Mouse (Mus musculus) stomach, postnatal 0 days (tissue): Measurements from ENCODE around the gene Scn9a. TPM values are rescaled to one million over a fixed set of nuclear protein-coding genes. Genes with fewer than 3 reads are reported as not detected.

Experiments
- ATAC-seq: fragments of 200-750 bp; cut with Nextera tagmentation; 2 replicates; pipeline ENCODE4 v1.8.0; 2017; ENCODE audit not compliant: low FRiP score, low TSS enrichment
- DNase-seq: peaks from one replicate; pipeline ENCODE4 v3.0.0-alpha.2; 2016; ENCODE audit warnings: low spot score
- H3K27ac ChIP-seq: fragments of 300-500 bp; sonication (generic); replicated peaks from 2 replicates; pipeline ENCODE4 v1.5.1; 2014; ENCODE audit warnings: mild to moderate bottlenecking, control low read depth
- H3K27me3 ChIP-seq: fragments of 300-500 bp; sonication (generic); 2 replicates; pipeline ENCODE4 v1.6.1; 2014; ENCODE audit warnings: low read length; ENCODE audit not compliant: control insufficient read depth, insufficient read depth
- H3K36me3 ChIP-seq: fragments of 300-500 bp; sonication (generic); 2 replicates; pipeline ENCODE4 v1.6.1; 2014; ENCODE audit warnings: low read length, mixed read lengths; ENCODE audit not compliant: control insufficient read depth, insufficient read depth
- H3K4me1 ChIP-seq: fragments of 300-500 bp; sonication (generic); replicated peaks from 2 replicates; pipeline ENCODE4 v1.6.1; 2014; ENCODE audit warnings: antibody characterized with exemption; ENCODE audit not compliant: control insufficient read depth, insufficient read depth
- H3K4me2 ChIP-seq: fragments of 300-500 bp; sonication (generic); replicated peaks from 2 replicates; pipeline ENCODE4 v1.6.1; 2014; ENCODE audit warnings: low read depth, mild to moderate bottlenecking, control low read depth, moderate library complexity
- H3K4me3 ChIP-seq: fragments of 300-500 bp; sonication (generic); 2 replicates; pipeline ENCODE4 v1.5.1; 2014; ENCODE audit warnings: low read depth, low read length, control low read depth
- H3K9ac ChIP-seq: fragments of 300-500 bp; sonication (generic); 2 replicates; pipeline ENCODE4 v1.6.1; 2014; ENCODE audit warnings: mild to moderate bottlenecking, low read length, control low read depth, mixed read lengths
- H3K9me3 ChIP-seq: fragments of 300-500 bp; sonication (generic); 2 replicates; pipeline ENCODE4 v1.6.1; 2016; ENCODE audit warnings: low read length; ENCODE audit not compliant: control insufficient read depth
- CTCF ChIP-seq: IDR thresholded peaks from 2 replicates; pipeline ENCODE4 v1.5.1; 2016; ENCODE audit warnings: antibody characterized with exemption, low read depth, mild to moderate bottlenecking, moderate library complexity
- EP300 ChIP-seq: optimal IDR thresholded peaks from 2 replicates; pipeline ENCODE3; 2016; ENCODE audit warnings: antibody characterized with exemption
- WGBS: fragments of 180-500 bp; shearing (Covaris S2); extraction: QIAGEN DNeasy Blood & Tissue Kit; methylation state at CpG from one replicate; pipeline ENCODE4 v1.1.7; 2014; 5-methylcytosine and 5-hydroxymethylcytosine counted together
- polyA plus RNA-seq: library from polyadenylated mRNA; unstranded; fragments of >200 nt; fragmentation: Nextera tagmentation; extraction: Ambion mirVana; gene quantifications from 2 replicates; pipeline ENCODE4 v1.2.1, GENCODE M21; 2015

Scn9a gene
- polyA plus RNA-seq, 1 experiment from 2014 or later = 0.62 TPM

DNA sequence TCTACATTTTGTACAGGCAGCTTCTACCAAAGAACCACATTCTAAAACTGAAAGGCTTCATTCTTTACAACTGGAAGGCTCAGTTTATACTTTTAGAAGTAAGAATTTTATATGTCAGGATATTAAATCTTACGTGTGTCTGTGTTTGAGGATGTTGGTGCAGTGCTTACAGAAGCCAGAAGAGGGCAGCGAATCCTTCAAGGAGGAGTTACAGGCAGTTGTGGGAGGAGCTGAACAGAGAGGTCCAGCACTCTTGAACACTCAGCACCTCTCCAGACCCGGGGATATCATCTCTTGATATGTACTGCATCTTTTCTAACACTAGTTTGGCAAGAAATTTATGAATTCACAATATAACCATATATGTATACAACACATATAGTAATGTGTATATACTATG is 114.8 kb downstream of the Scn9a start:
- H3K9ac ChIP-seq = no peak overlapping the region

DNA sequence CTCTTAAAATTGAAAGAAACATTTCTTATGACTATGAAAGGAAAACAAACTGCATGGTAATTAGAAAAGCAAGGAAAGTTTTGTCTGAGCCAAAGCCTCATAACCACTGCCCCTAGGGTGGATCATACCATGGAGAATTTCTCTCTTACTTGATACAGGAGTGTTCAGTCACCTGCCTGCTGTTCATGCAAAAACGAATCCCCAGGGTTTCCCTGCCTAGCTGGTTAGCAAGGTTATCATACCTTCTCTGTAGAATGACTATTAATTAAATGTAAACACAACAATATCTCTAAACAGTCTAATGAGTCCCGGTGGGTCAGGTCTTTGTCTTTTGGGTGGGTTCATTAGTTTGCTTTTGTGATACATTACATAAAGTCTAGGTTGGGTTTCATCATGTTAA is 123.3 kb downstream of the Scn9a start:
- no peak overlapping the region for H3K9ac ChIP-seq
- DNase-seq = no peak
- ATAC-seq = no peak
- no peaks in the 10 kb centered on the region for H3K27me3 ChIP-seq
- H3K4me2 ChIP-seq = no peak overlapping the region
- 65% methylated on average over 2 of the region's 2 CpGs for WGBS
- no peak overlapping the region for H3K4me3 ChIP-seq
- no peaks in the 10 kb centered on the region for H3K4me1 ChIP-seq
- no peak overlapping the region for H3K27ac ChIP-seq
- no peak for TF ChIP-seq CTCF
- TF ChIP-seq EP300 = no peak
- no peaks in the 10 kb centered on the region for H3K9me3 ChIP-seq
- no peaks in the 10 kb centered on the region for H3K36me3 ChIP-seq

More for the DNA sequence above, 114.8 kb downstream of the Scn9a start:
- ATAC-seq (no peak), DNase-seq (no peak)
- H3K4me3 ChIP-seq = no peak overlapping the region
- TF ChIP-seq EP300 (no peak), CTCF (0 out of 2 replicates have a peak, but pooled peaks have one; percentile 13)
- no peaks in the 10 kb centered on the region for H3K4me1 ChIP-seq
- H3K27me3 ChIP-seq = no peaks in the 10 kb centered on the region
- H3K36me3 ChIP-seq = no peaks in the 10 kb centered on the region
- H3K9me3 ChIP-seq = no peaks in the 10 kb centered on the region
- WGBS = 66% methylated on average over 3 of the region's 3 CpGs
- no peak overlapping the region for H3K27ac ChIP-seq
- H3K4me2 ChIP-seq = no peak overlapping the region

DNA sequence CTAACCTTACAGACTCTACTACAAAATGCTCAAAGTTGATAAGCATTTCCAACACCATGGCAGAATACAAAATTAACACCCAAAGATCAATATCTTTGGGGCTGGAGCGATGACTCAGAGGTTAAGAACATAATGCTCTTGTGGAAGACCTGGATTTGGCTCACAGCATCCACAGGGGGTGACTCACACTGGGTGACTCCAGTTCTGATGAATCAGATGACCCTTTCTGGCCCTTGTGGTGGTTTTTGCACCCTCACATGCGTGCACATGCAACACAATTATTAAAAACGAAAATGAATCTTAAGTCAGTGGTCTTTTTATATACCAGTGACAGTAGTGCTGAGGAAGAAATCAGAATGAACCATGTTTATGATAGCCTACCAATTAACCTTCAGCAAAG is 126.7 kb downstream of the Scn9a start:
- H3K9ac ChIP-seq = no peak overlapping the region
- no peak for TF ChIP-seq CTCF
- no peak for TF ChIP-seq EP300
- H3K4me1 ChIP-seq = no peaks in the 10 kb centered on the region
- no peaks in the 10 kb centered on the region for H3K9me3 ChIP-seq
- no peaks in the 10 kb centered on the region for H3K27me3 ChIP-seq
- no peaks in the 10 kb centered on the region for H3K36me3 ChIP-seq
- 61% methylated on average over 3 of the region's 3 CpGs for WGBS
- no peak overlapping the region for H3K4me3 ChIP-seq
- no peak overlapping the region for H3K4me2 ChIP-seq
- ATAC-seq (no peak), DNase-seq (no peak)
- H3K27ac ChIP-seq = no peak overlapping the region

DNA sequence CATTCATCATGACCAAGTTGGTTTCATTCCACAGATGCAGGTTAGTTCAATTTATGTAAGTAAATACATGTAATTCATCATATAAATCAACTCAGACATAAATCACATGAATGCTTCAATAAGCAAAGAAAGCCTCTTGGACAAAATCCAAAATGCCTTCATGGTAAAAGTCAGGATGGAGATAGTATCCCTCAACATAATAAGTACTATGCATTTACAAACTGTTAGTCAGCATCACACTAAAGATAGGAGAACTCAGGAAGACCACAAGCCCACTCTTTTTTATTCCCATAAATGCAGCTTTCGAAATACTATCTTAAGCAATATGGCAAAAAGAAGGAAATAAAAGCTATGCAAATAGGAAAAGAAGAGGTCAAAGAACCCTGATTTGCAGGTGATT is 127.1 kb downstream of the Scn9a start:
- Histone ChIP-seq H3K36me3 (no peaks in the 10 kb centered on the region), H3K9me3 (no peaks in the 10 kb centered on the region), H3K4me1 (no peaks in the 10 kb centered on the region), H3K27me3 (no peaks in the 10 kb centered on the region), H3K27ac (no peak overlapping the region), H3K9ac (no peak overlapping the region), H3K4me3 (no peak overlapping the region), H3K4me2 (no peak overlapping the region)
- no peak for DNase-seq
- ATAC-seq = no peak
- TF ChIP-seq CTCF (no peak), EP300 (no peak)
- WGBS = 84% methylated on average over 1 of the region's 1 CpGs

DNA sequence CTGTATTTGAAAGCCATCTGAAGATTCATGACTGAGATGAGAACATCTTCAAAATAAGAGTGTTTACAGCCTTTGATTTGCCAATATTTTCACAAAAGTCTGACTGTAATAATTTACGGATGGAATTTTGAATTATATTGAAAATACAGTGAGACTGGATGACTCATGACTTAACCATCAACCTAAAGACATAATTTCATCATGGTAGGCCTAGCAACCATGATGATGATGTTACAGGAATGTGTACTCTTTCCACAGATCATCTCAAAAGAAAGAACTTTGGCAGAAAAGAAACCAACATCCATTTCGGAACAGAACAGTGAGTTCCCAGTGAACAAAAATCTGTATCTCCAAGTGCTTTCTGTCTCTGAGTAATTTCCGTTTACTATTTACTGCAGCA is 132.6 kb downstream of the Scn9a start:
- DNase-seq = no peak
- WGBS = 87% methylated on average over 3 of the region's 3 CpGs
- no peak for ATAC-seq
- Histone ChIP-seq H3K4me3 (no peak overlapping the region), H3K4me2 (no peak overlapping the region), H3K9me3 (no peaks in the 10 kb centered on the region), H3K9ac (no peak overlapping the region), H3K27me3 (no peaks in the 10 kb centered on the region), H3K36me3 (no peaks in the 10 kb centered on the region), H3K27ac (no peak overlapping the region), H3K4me1 (no peaks in the 10 kb centered on the region)
- TF ChIP-seq EP300 (no peak), CTCF (no peak)

DNA sequence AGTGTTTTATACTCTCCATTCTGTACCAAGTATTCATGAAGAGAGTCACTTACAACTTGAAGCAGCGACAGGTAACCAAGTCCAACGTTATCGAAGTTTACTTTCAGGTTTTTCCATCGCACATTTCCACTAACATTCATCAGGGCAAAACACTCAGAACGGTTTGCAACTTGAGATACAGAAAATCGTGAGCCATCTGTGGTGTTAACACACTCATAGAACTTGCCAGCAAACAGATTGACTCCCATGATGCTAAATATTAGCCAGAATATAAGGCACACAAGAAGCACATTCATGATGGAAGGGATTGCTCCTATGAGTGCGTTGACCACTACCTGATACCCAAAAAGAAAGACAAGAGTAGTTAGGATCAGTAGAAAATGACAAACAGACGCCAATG is 140.2 kb downstream of the Scn9a start:
- no peaks in the 10 kb centered on the region for H3K27me3 ChIP-seq
- no peak overlapping the region for H3K9ac ChIP-seq
- H3K36me3 ChIP-seq = no peaks in the 10 kb centered on the region
- DNase-seq = no peak
- TF ChIP-seq CTCF (no peak), EP300 (no peak)
- WGBS = 70% methylated on average over 8 of the region's 8 CpGs
- H3K9me3 ChIP-seq = no peaks in the 10 kb centered on the region
- no peaks in the 10 kb centered on the region for H3K4me1 ChIP-seq
- ATAC-seq = no peak
- no peak overlapping the region for H3K4me2 ChIP-seq
- no peak overlapping the region for H3K27ac ChIP-seq
- no peak overlapping the region for H3K4me3 ChIP-seq
